Mouse (Mus musculus) E14TG2a.4 (cell line): ENCODE results near the gene Zfp784.

ENCODE experiments used
- CTCF ChIP-seq: conservative IDR thresholded peaks from 2 replicates; pipeline ENCODE4 v1.5.1; 2014; ENCODE audit warnings: low read length
- NANOG ChIP-seq: IDR thresholded peaks from 2 replicates; pipeline ENCODE4 v1.6.1; 2014; ENCODE audit warnings: borderline replicate concordance, low read length, mixed read lengths
- POU5F1 ChIP-seq: IDR thresholded peaks from 2 replicates; pipeline ENCODE4 v1.6.1; 2014; ENCODE audit warnings: low read length, borderline replicate concordance

DNA sequence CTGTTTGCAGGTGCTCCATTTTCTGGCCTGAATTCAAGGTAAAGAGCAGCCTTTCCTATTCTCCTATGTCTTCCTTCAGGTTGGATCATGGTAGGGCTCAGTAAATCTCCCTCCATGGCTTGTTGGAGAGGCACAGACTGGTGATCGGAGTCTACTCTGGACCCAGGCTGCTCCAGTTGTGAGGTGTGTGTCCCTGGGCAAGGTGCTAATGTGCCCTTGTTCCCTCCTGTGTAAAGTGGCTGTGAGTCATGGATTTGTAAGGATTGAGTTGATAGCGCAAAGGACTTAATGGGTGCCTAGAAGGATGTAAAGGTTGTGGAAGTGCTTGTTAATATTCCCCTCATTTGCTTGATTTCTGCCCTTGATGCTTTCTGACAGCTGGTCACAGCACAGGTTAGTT is 43.7 kb upstream of the Zfp784 start:
- TF ChIP-seq CTCF (no peak), POU5F1 (no peak), NANOG (no peak)
